In the genomic region with DNA sequence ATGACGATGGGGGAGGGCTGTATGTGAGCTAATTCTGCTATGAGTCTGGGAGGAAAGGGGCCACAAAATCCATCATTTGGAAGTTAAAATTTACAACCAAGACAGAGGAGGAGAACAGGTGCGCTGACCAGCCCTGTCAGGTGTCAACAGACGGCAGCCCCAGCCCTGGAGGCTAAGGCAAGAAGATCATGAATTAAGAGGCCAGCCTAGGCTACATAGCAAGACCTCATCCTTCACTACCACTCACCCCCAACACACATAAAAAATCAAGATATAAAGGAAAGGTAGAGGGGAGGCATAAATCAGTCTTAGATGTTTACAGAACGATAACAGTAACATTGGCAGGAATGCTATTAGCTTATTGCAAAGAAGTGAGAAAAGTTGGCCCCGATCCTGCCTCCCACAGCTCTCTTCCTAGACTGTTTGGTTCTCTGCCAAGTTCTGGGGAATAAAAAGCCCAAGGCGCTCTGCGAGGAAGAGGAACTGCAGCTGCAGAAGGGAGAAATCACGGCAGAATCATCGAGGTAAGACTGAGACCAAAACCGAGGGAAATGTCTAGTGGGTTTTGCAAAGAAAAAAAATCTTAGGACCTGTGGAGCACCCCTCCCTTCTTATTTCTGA, we compare ENCODE assay signal across 9 mouse cellular contexts. TPM values are rescaled to one million over a fixed set of nuclear protein-coding genes. Genes with fewer than 3 reads are reported as not detected.
DNase-seq lines count a peak whose midpoint lies in the region; ATAC-seq and TF ChIP-seq lines count a peak whose summit lies in the region.
"Had no signal": no experiment of that assay in that cellular context is flagged by ENCODE, and none has a peak within 500 bp of the region (broad histone marks: within the 10 kb centered on the region; RNA-seq: fewer than 3 reads in every experiment).

Il33 (plus strand) TSS at position 477 of the 621 bp plus-strand sequence.

- no peaks in the 10 kb centered on the region for H3K27me3 ChIP-seq in intestine, postnatal 0 days (replicated peaks; ENCODE audit: control insufficient read depth, insufficient read depth, low read length)
- H3K27me3 ChIP-seq: midbrain, embryonic 12.5 days had no signal

- peak; percentile 80 for DNase-seq in Muller cell, postnatal 12 days (ENCODE audit: inconsistent ontology term)
- DNase-seq in adrenal gland, adult 8-10 months: no peak
- peak; percentile 77 for DNase-seq in gastrocnemius, adult 18-20 months (ENCODE audit: low spot score)
- DNase-seq in left cerebral cortex, adult 2 months (ENCODE audit: extremely low spot score in 1 of 2, low spot score in 2 of 2): peak; percentile 43 to 62
- DNase-seq in ovary, postnatal 36 days (ENCODE audit: low spot score): peak; percentile 41
- DNase-seq in thymus, postnatal 0 days (ENCODE audit: low spot score): no peak

- 0 out of 2 replicates have a peak, but pooled peaks cover 4% of the 10 kb centered on the region for H3K4me1 ChIP-seq in intestine, postnatal 0 days (replicated peaks; ENCODE audit: control insufficient read depth, insufficient read depth, low read length)
- H3K4me1 ChIP-seq: midbrain, embryonic 12.5 days had no signal

- 33% methylated on average over 10 of the region's 10 CpGs for WGBS in intestine, postnatal 0 days

- H3K9ac ChIP-seq in intestine, postnatal 0 days (ENCODE audit: low read depth, low read length): no peak within 1 kb of the TSS
- H3K9ac ChIP-seq: midbrain, embryonic 12.5 days had no signal

- ATAC-seq in intestine, postnatal 0 days: no peak
- no peak for ATAC-seq in granulocyte monocyte progenitor cell, adult 5-6 weeks (replicated peaks; ENCODE audit: poor library complexity, severe bottlenecking)

- no peak for TF ChIP-seq CTCF in intestine, postnatal 0 days (IDR thresholded peaks at IDR 0.05; ENCODE audit: low read depth)
- TF ChIP-seq CTCF in left cerebral cortex, adult 2 months (IDR thresholded peaks at IDR 0.05): no peak; the same call in 1 of the 2 replicates

- no peaks in the 10 kb centered on the region for H3K36me3 ChIP-seq in intestine, postnatal 0 days (ENCODE audit: control insufficient read depth, insufficient read depth)
- H3K36me3 ChIP-seq: midbrain, embryonic 12.5 days had no signal

- intact Hi-C loops in left cerebral cortex, adult 2 months (cut with DNase I): loop anchor here (5.0 kb wide), 1 partner anchor 82 kb away; no protein-coding TSS in a partner anchor

- peak within 1 kb of the TSS; percentile 14; the same call in 1 of the 2 replicates for H3K4me3 ChIP-seq in intestine, postnatal 0 days (ENCODE audit: low read depth, low read length)
- peak within 1 kb of the TSS; percentile 24 for H3K4me3 ChIP-seq in left cerebral cortex, adult 2 months
- H3K4me3 ChIP-seq: midbrain, embryonic 12.5 days had no signal

- H3K9me3 ChIP-seq in intestine, postnatal 0 days (ENCODE audit: control insufficient read depth): no peaks in the 10 kb centered on the region
- H3K9me3 ChIP-seq: midbrain, embryonic 12.5 days had no signal

- no peak within 1 kb of the TSS for H3K27ac ChIP-seq in intestine, postnatal 0 days (ENCODE audit: low read depth, low read length)
- H3K27ac ChIP-seq in left cerebral cortex, adult 2 months: peak within 1 kb of the TSS; percentile 44; the same call in 1 of the 2 replicates
- H3K27ac ChIP-seq: midbrain, embryonic 12.5 days had no signal

- H3K4me2 ChIP-seq in intestine, postnatal 0 days (replicated peaks; ENCODE audit: low read depth): peak within 1 kb of the TSS; percentile 21
- H3K4me2 ChIP-seq: midbrain, embryonic 12.5 days had no signal

RNA-seq across cellular contexts. Expression of gene Il33, which starts in this region (rescaled TPM):
- 10 to 100 TPM; 22.6 to 38.7 (median 25.2) TPM for total RNA-seq in adrenal gland, adult 8-10 months (2022)
- total RNA-seq in gastrocnemius, adult 18-20 months (2021): 1 to 10 TPM; 3.8 to 8.0 TPM
- polyA plus RNA-seq in intestine, postnatal 0 days (2015; fragmentation: Nextera tagmentation; extraction: Ambion mirVana): 15.4 and 16.4 TPM in 2 replicates
- total RNA-seq in left cerebral cortex, adult 2 months (2021): 10 to 100 TPM; 29.9 to 37.1 TPM
- 2.3 TPM in 2 replicates for polyA plus RNA-seq in thymus, postnatal 0 days (2015; fragmentation: Nextera tagmentation; extraction: Ambion mirVana)
- total RNA-seq in granulocyte monocyte progenitor cell, adult 5-6 weeks (2014; fragmentation: Nextera tagmentation): not detected in 2 replicates
- not detected in 2 replicates for total RNA-seq in granulocyte monocyte progenitor cell, adult 5-6 weeks (2017)

Comparison
In these comparisons a context has a peak if more than half of its experiments do, and no peak if none do; other contexts are left out.
1. RNA of gene Il33 (total RNA-seq): 29.9 to 37.1 TPM in left cerebral cortex, adult 2 months, 22.6 to 38.7 TPM in adrenal gland, adult 8-10 months and 3.8 to 8.0 TPM in gastrocnemius, adult 18-20 months; not detected in granulocyte monocyte progenitor cell, adult 5-6 weeks; every median in the first group is over 4 times any median in the second.
2. DNase-seq: peak in Muller cell, postnatal 12 days (single experiment), gastrocnemius, adult 18-20 months (single experiment), left cerebral cortex, adult 2 months (2 of 2) and ovary, postnatal 36 days (single experiment); none in adrenal gland, adult 8-10 months (single experiment) and thymus, postnatal 0 days (single experiment).